Mouse (Mus musculus) neural tube, embryonic 13.5 days (tissue): ENCODE data around the gene Thbs1. TPM values are rescaled to one million over a fixed set of nuclear protein-coding genes. Genes with fewer than 3 reads are reported as not detected.
A peak's percentile ranks its signal among the peaks of the same experiment; 100 is the strongest.

Experiments
- ATAC-seq: fragments of 200-750 bp; cut with Nextera tagmentation; 2 replicates; pipeline ENCODE4 v1.8.0; 2017; ENCODE audit warnings: low read depth, mild to moderate bottlenecking, moderate TSS enrichment, moderate library complexity
- H3K27ac ChIP-seq: fragments of 300-500 bp; sonication (generic); replicated peaks from 2 replicates; pipeline ENCODE4 v1.5.1; 2015; ENCODE audit warnings: moderate library complexity, mild to moderate bottlenecking, inconsistent platforms
- H3K27me3 ChIP-seq: fragments of 300-500 bp; sonication (generic); 2 replicates; pipeline ENCODE4 v1.6.1; 2015; ENCODE audit warnings: mild to moderate bottlenecking, inconsistent platforms
- H3K36me3 ChIP-seq: fragments of 300-500 bp; sonication (generic); 2 replicates; pipeline ENCODE4 v1.6.1; 2015; ENCODE audit warnings: mild to moderate bottlenecking, inconsistent platforms
- H3K4me1 ChIP-seq: fragments of 300-500 bp; sonication (generic); replicated peaks from 2 replicates; pipeline ENCODE4 v1.6.1; 2015; ENCODE audit warnings: inconsistent platforms
- H3K4me2 ChIP-seq: fragments of 300-500 bp; sonication (generic); 2 replicates; pipeline ENCODE4 v1.6.1; 2015; ENCODE audit warnings: inconsistent platforms, mild to moderate bottlenecking, moderate library complexity
- H3K4me3 ChIP-seq: fragments of 300-500 bp; sonication (generic); 2 replicates; pipeline ENCODE4 v1.5.1; 2015; ENCODE audit warnings: mild to moderate bottlenecking, inconsistent platforms
- H3K9ac ChIP-seq: fragments of 300-500 bp; sonication (generic); 2 replicates; pipeline ENCODE4 v1.6.1; 2015; ENCODE audit warnings: moderate library complexity, mild to moderate bottlenecking, inconsistent platforms
- H3K9me3 ChIP-seq: fragments of 300-500 bp; sonication (generic); 2 replicates; pipeline ENCODE4 v1.6.1; 2016; ENCODE audit warnings: inconsistent platforms
- WGBS: fragments of 180-500 bp; shearing (Covaris S2); methylation state at CpG from one replicate; pipeline ENCODE4 v1.1.7; 2015; 5-methylcytosine and 5-hydroxymethylcytosine counted together
- polyA plus RNA-seq: library from polyadenylated mRNA; unstranded; fragments of >200 nt; fragmentation: Nextera tagmentation; extraction: Ambion mirVana; gene quantifications from 2 replicates; pipeline ENCODE4 v1.2.1, GENCODE M21; 2015

Thbs1 gene
- polyA plus RNA-seq: 6.6 and 11.0 TPM in 2 replicates

- no peaks in the 10 kb centered on the region for H3K9me3 ChIP-seq
- peaks cover 29% of the 10 kb centered on the region for H3K27me3 ChIP-seq
- peaks cover 34% of the 10 kb centered on the region for H3K4me1 ChIP-seq
- peak within 1 kb of the TSS; percentile 69 for H3K9ac ChIP-seq
- peak within 1 kb of the TSS; percentile 47 for H3K4me3 ChIP-seq
- H3K27ac ChIP-seq: no peak within 1 kb of the TSS
- ATAC-seq: peak; percentile 74
- H3K4me2 ChIP-seq: peak within 1 kb of the TSS; percentile 82
- H3K36me3 ChIP-seq: no peaks in the 10 kb centered on the region
- WGBS: under 1% methylated on average over 34 of the region's 36 CpGs
Measured at GRCm38 (mm10) chr2:118111488-118112131, at the start of gene Thbs1. Thbs1 (plus strand) TSS chr2:118111876.

GRCm38 (mm10) chr2:118064121-118064764 lies 47.4 kb upstream of the Thbs1 start:
- H3K9ac ChIP-seq: no peak overlapping the region
- no peaks in the 10 kb centered on the region for H3K36me3 ChIP-seq
- H3K4me3 ChIP-seq: no peak overlapping the region
- no peak overlapping the region for H3K4me2 ChIP-seq
- H3K27ac ChIP-seq: no peak overlapping the region
- no peaks in the 10 kb centered on the region for H3K27me3 ChIP-seq
- H3K9me3 ChIP-seq: no peaks in the 10 kb centered on the region
- WGBS: 92% methylated on average over 11 of the region's 11 CpGs
- ATAC-seq: no peak
- H3K4me1 ChIP-seq: no peaks in the 10 kb centered on the region

GRCm38 (mm10) chr2:118066065-118066770 lies 45.5 kb upstream of the Thbs1 start:
- Histone ChIP-seq H3K9ac (no peak overlapping the region), H3K9me3 (no peaks in the 10 kb centered on the region), H3K36me3 (no peaks in the 10 kb centered on the region), H3K4me1 (no peaks in the 10 kb centered on the region), H3K4me2 (no peak overlapping the region), H3K4me3 (no peak overlapping the region), H3K27me3 (no peaks in the 10 kb centered on the region), H3K27ac (no peak overlapping the region)
- ATAC-seq: no peak
- 76% methylated on average over 8 of the region's 8 CpGs for WGBS

- no peaks in the 10 kb centered on the region for H3K9me3 ChIP-seq
- no peak for ATAC-seq
- no peak overlapping the region for H3K4me2 ChIP-seq
- no peaks in the 10 kb centered on the region for H3K36me3 ChIP-seq
- H3K4me1 ChIP-seq: no peaks in the 10 kb centered on the region
- no peak overlapping the region for H3K27ac ChIP-seq
- 80% methylated on average over 5 of the region's 5 CpGs for WGBS
- H3K27me3 ChIP-seq: no peaks in the 10 kb centered on the region
- no peak overlapping the region for H3K9ac ChIP-seq
- H3K4me3 ChIP-seq: no peak overlapping the region
Measured at GRCm38 (mm10) chr2:118069975-118070374, 41.7 kb upstream of the Thbs1 start.

- H3K36me3 ChIP-seq: no peaks in the 10 kb centered on the region
- H3K4me3 ChIP-seq: no peak overlapping the region
- H3K4me1 ChIP-seq: no peaks in the 10 kb centered on the region
- no peak overlapping the region for H3K27ac ChIP-seq
- ATAC-seq: no peak
- 87% methylated on average over 7 of the region's 7 CpGs for WGBS
- H3K9ac ChIP-seq: no peak overlapping the region
- H3K4me2 ChIP-seq: no peak overlapping the region
- H3K27me3 ChIP-seq: no peaks in the 10 kb centered on the region
- H3K9me3 ChIP-seq: no peaks in the 10 kb centered on the region
Measured at GRCm38 (mm10) chr2:118072811-118073372, 38.8 kb upstream of the Thbs1 start.

- Histone ChIP-seq H3K9ac (no peak overlapping the region), H3K4me1 (no peaks in the 10 kb centered on the region), H3K27ac (no peak overlapping the region), H3K9me3 (no peaks in the 10 kb centered on the region), H3K27me3 (no peaks in the 10 kb centered on the region), H3K4me2 (no peak overlapping the region), H3K36me3 (no peaks in the 10 kb centered on the region), H3K4me3 (no peak overlapping the region)
- no peak for ATAC-seq
- WGBS: 20% methylated on average over 2 of the region's 2 CpGs
Measured at GRCm38 (mm10) chr2:118074030-118074429, 37.6 kb upstream of the Thbs1 start.

- no peak overlapping the region for H3K4me3 ChIP-seq
- no peaks in the 10 kb centered on the region for H3K36me3 ChIP-seq
- WGBS: 89% methylated on average over 4 of the region's 4 CpGs
- no peak overlapping the region for H3K4me2 ChIP-seq
- no peaks in the 10 kb centered on the region for H3K9me3 ChIP-seq
- H3K9ac ChIP-seq: no peak overlapping the region
- H3K27ac ChIP-seq: no peak overlapping the region
- ATAC-seq: no peak
- H3K27me3 ChIP-seq: no peaks in the 10 kb centered on the region
- H3K4me1 ChIP-seq: no peaks in the 10 kb centered on the region
Measured at GRCm38 (mm10) chr2:118075165-118075564, 36.5 kb upstream of the Thbs1 start.

- no peak overlapping the region for H3K4me2 ChIP-seq
- WGBS: 77% methylated on average over 4 of the region's 4 CpGs
- H3K4me1 ChIP-seq: no peaks in the 10 kb centered on the region
- no peak overlapping the region for H3K4me3 ChIP-seq
- ATAC-seq: no peak
- H3K36me3 ChIP-seq: no peaks in the 10 kb centered on the region
- no peaks in the 10 kb centered on the region for H3K9me3 ChIP-seq
- H3K27ac ChIP-seq: no peak overlapping the region
- no peaks in the 10 kb centered on the region for H3K27me3 ChIP-seq
- no peak overlapping the region for H3K9ac ChIP-seq
Measured at GRCm38 (mm10) chr2:118079131-118079530, 32.5 kb upstream of the Thbs1 start.

- WGBS: 87% methylated on average over 5 of the region's 5 CpGs
- H3K36me3 ChIP-seq: no peaks in the 10 kb centered on the region
- no peaks in the 10 kb centered on the region for H3K9me3 ChIP-seq
- no peak overlapping the region for H3K27ac ChIP-seq
- no peak overlapping the region for H3K4me2 ChIP-seq
- no peaks in the 10 kb centered on the region for H3K27me3 ChIP-seq
- H3K4me3 ChIP-seq: no peak overlapping the region
- no peak overlapping the region for H3K9ac ChIP-seq
- H3K4me1 ChIP-seq: no peaks in the 10 kb centered on the region
- ATAC-seq: no peak
Measured at GRCm38 (mm10) chr2:118081581-118081980, 30.1 kb upstream of the Thbs1 start.

- no peaks in the 10 kb centered on the region for H3K27me3 ChIP-seq
- WGBS: 85% methylated on average over 6 of the region's 6 CpGs
- H3K4me2 ChIP-seq: no peak overlapping the region
- H3K27ac ChIP-seq: no peak overlapping the region
- no peak overlapping the region for H3K9ac ChIP-seq
- H3K4me3 ChIP-seq: no peak overlapping the region
- no peak for ATAC-seq
- no peaks in the 10 kb centered on the region for H3K4me1 ChIP-seq
- H3K9me3 ChIP-seq: no peaks in the 10 kb centered on the region
- no peaks in the 10 kb centered on the region for H3K36me3 ChIP-seq
Measured at GRCm38 (mm10) chr2:118083652-118084051, 28.0 kb upstream of the Thbs1 start.

- Histone ChIP-seq H3K27me3 (no peaks in the 10 kb centered on the region), H3K9me3 (no peaks in the 10 kb centered on the region), H3K9ac (no peak overlapping the region), H3K4me1 (no peaks in the 10 kb centered on the region), H3K4me3 (no peak overlapping the region), H3K27ac (no peak overlapping the region), H3K4me2 (no peak overlapping the region), H3K36me3 (no peaks in the 10 kb centered on the region)
- 72% methylated on average over 3 of the region's 3 CpGs for WGBS
- ATAC-seq: no peak
Measured at GRCm38 (mm10) chr2:118084693-118085092, 27.0 kb upstream of the Thbs1 start.

GRCm38 (mm10) chr2:118085647-118086046 lies 26.0 kb upstream of the Thbs1 start:
- ATAC-seq: no peak
- no peaks in the 10 kb centered on the region for H3K36me3 ChIP-seq
- H3K4me2 ChIP-seq: no peak overlapping the region
- H3K9ac ChIP-seq: no peak overlapping the region
- no peak overlapping the region for H3K4me3 ChIP-seq
- no peaks in the 10 kb centered on the region for H3K4me1 ChIP-seq
- WGBS: 73% methylated on average over 2 of the region's 2 CpGs
- no peaks in the 10 kb centered on the region for H3K27me3 ChIP-seq
- no peak overlapping the region for H3K27ac ChIP-seq
- no peaks in the 10 kb centered on the region for H3K9me3 ChIP-seq
